Mouse (Mus musculus) granulocyte monocyte progenitor cell, adult 5-6 weeks (primary cell): Measurements from ENCODE around the gene Grm2. TPM values are rescaled to one million over a fixed set of nuclear protein-coding genes. Genes with fewer than 3 reads are reported as not detected.

Source experiments
- total RNA-seq, 2 experiments: library from RNA; stranded (forward) in 1 of 2; stranded (reverse) in 1 of 2; fragments of 200-712, 200-1000 nt in 1 of 2; fragments of >200 nt in 1 of 2; fragmentation: Nextera tagmentation in 1 of 2; gene quantifications; 2 replicates each; pipeline ENCODE4 v1.2.3; 2014 to 2017

Gene Grm2
- total RNA-seq, 2 experiments from 2014 or later = not detected

Other genes starting within 250 kb of the Grm2 start
- gene Rpl29, start 226.6 kb downstream of the Grm2 start, total RNA-seq (2014; fragmentation: Nextera tagmentation) = 2,290 and 2,982 TPM in 2 replicates
- 1,520 and 1,547 TPM in 2 replicates for gene Rpl29, start 226.6 kb downstream of the Grm2 start, total RNA-seq (2017)
- gene Acy1, start 217.8 kb downstream of the Grm2 start, total RNA-seq (2014; fragmentation: Nextera tagmentation) = 35.0 and 41.7 TPM in 2 replicates
- gene Acy1, start 217.8 kb downstream of the Grm2 start, total RNA-seq (2017) = 34.2 and 54.3 TPM in 2 replicates
- 17.5 and 26.1 TPM in 2 replicates for gene Abhd14b, start 208.6 kb downstream of the Grm2 start, total RNA-seq (2014; fragmentation: Nextera tagmentation)
- gene Abhd14b, start 208.6 kb downstream of the Grm2 start, total RNA-seq (2017) = 5.7 and 7.2 TPM in 2 replicates
- gene Abhd14a, start 208.4 kb downstream of the Grm2 start, total RNA-seq (2014; fragmentation: Nextera tagmentation) = 50.3 and 57.3 TPM in 2 replicates
- 26.0 and 27.0 TPM in 2 replicates for gene Abhd14a, start 208.4 kb downstream of the Grm2 start, total RNA-seq (2017)
- gene Pcbp4, start 202.8 kb downstream of the Grm2 start, total RNA-seq (2014; fragmentation: Nextera tagmentation) = 4.5 TPM in 2 replicates
- 1.2 and 3.6 TPM in 2 replicates for gene Pcbp4, start 202.8 kb downstream of the Grm2 start, total RNA-seq (2017)
- gene Gpr62, start 190.1 kb downstream of the Grm2 start, total RNA-seq (2014; fragmentation: Nextera tagmentation) = not detected in 2 replicates
- gene Gpr62, start 190.1 kb downstream of the Grm2 start, total RNA-seq (2017) = not detected in 2 replicates
- 30.4 and 32.8 TPM in 2 replicates for gene Rrp9, start 180.1 kb downstream of the Grm2 start, total RNA-seq (2014; fragmentation: Nextera tagmentation)
- 47.3 and 57.5 TPM in 2 replicates for gene Rrp9, start 180.1 kb downstream of the Grm2 start, total RNA-seq (2017)
- 10.9 and 15.1 TPM in 2 replicates for gene Parp3, start 179.1 kb downstream of the Grm2 start, total RNA-seq (2014; fragmentation: Nextera tagmentation)
- gene Parp3, start 179.1 kb downstream of the Grm2 start, total RNA-seq (2017) = 7.6 and 13.8 TPM in 2 replicates
- not detected in 2 replicates for gene Iqcf1, start 156.1 kb downstream of the Grm2 start, total RNA-seq (2014; fragmentation: Nextera tagmentation)
- gene Iqcf1, start 156.1 kb downstream of the Grm2 start, total RNA-seq (2017) = not detected in 2 replicates
- not detected in 2 replicates for gene Iqcf5, start 141.5 kb downstream of the Grm2 start, total RNA-seq (2014; fragmentation: Nextera tagmentation)
- gene Iqcf5, start 141.5 kb downstream of the Grm2 start, total RNA-seq (2017) = not detected in 2 replicates
- gene Iqcf3, start 94.5 kb downstream of the Grm2 start, total RNA-seq (2014; fragmentation: Nextera tagmentation) = not detected in 2 replicates
- not detected in 2 replicates for gene Iqcf3, start 94.5 kb downstream of the Grm2 start, total RNA-seq (2017)
- not detected in 2 replicates for gene Iqcf4, start 85.1 kb downstream of the Grm2 start, total RNA-seq (2014; fragmentation: Nextera tagmentation)
- gene Iqcf4, start 85.1 kb downstream of the Grm2 start, total RNA-seq (2017) = not detected in 2 replicates
- gene Iqcf6, start 29.5 kb downstream of the Grm2 start, total RNA-seq (2014; fragmentation: Nextera tagmentation) = not detected in 2 replicates
- gene Iqcf6, start 29.5 kb downstream of the Grm2 start, total RNA-seq (2017) = not detected in 2 replicates
- gene Tex264, start 29.8 kb upstream of the Grm2 start, total RNA-seq (2014; fragmentation: Nextera tagmentation) = 20.2 and 27.1 TPM in 2 replicates
- gene Tex264, start 29.8 kb upstream of the Grm2 start, total RNA-seq (2017) = 13.2 and 18.0 TPM in 2 replicates
- 11.9 and 13.2 TPM in 2 replicates for gene Rad54l2, start 133.1 kb upstream of the Grm2 start, total RNA-seq (2014; fragmentation: Nextera tagmentation)
- gene Rad54l2, start 133.1 kb upstream of the Grm2 start, total RNA-seq (2017) = 11.4 and 24.9 TPM in 2 replicates
- 35.2 and 55.7 TPM in 2 replicates for gene Dcaf1, start 165.8 kb upstream of the Grm2 start, total RNA-seq (2014; fragmentation: Nextera tagmentation)
- gene Dcaf1, start 165.8 kb upstream of the Grm2 start, total RNA-seq (2017) = 51.8 and 62.1 TPM in 2 replicates
- gene Rbm15b, start 231.3 kb upstream of the Grm2 start, total RNA-seq (2014; fragmentation: Nextera tagmentation) = 19.3 and 30.3 TPM in 2 replicates
- gene Rbm15b, start 231.3 kb upstream of the Grm2 start, total RNA-seq (2017) = 23.2 and 48.3 TPM in 2 replicates
- gene Manf, start 235.9 kb upstream of the Grm2 start, total RNA-seq (2014; fragmentation: Nextera tagmentation) = 393 and 480 TPM in 2 replicates
- gene Manf, start 235.9 kb upstream of the Grm2 start, total RNA-seq (2017) = 457 and 526 TPM in 2 replicates